ENCODE assay signal across 14 mouse cellular contexts in the genomic region with DNA sequence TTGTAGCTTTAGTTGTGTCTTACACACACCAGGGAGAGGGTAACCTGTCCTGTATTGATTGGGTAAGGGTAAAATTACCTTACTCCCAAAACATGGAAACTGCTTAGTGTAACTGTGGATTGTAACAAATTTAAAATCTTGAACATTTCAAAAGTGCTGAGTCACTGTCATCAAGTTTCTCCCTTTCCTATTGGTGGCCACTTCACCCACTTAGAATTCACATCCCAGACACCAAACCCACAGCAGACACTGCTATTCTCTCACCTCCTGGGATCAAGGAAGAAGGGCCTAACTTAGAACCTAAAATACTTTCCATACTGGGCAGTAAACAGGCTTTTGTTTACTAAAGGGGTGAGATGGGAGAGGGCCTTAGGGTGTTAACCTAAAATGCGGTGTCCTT. TPM values are rescaled to one million over a fixed set of nuclear protein-coding genes. Genes with fewer than 3 reads are reported as not detected.
A peak's percentile ranks its signal among the peaks of the same experiment; 100 is the strongest.
DNase-seq lines count a peak whose midpoint lies in the region; ATAC-seq and TF ChIP-seq lines count a peak whose summit lies in the region.
"Had no signal": no experiment of that assay in that cellular context is flagged by ENCODE, and none has a peak within 500 bp of the region (broad histone marks: within the 10 kb centered on the region; RNA-seq: fewer than 3 reads in every experiment).

No protein-coding gene starts in this region.

- TF ChIP-seq CTCF in kidney, adult 2 months (conservative IDR thresholded peaks at IDR 0.05; ENCODE audit: insufficient read depth, insufficient read length, low read depth, low read length): no peak
- TF ChIP-seq CTCF in bone marrow macrophage, adult 2 months (IDR thresholded peaks at IDR 0.05; ENCODE audit: low read depth, low read length): no peak
- TF ChIP-seq CTCF in liver, embryonic 14.5 days (IDR thresholded peaks at IDR 0.05; ENCODE audit: low read depth): no peak
- no peak for TF ChIP-seq CTCF in forebrain, postnatal 0 days (IDR thresholded peaks at IDR 0.05; ENCODE audit: low read depth)

- ATAC-seq in liver, embryonic 14.5 days (ENCODE audit: insufficient read depth): no peak
- ATAC-seq in forebrain, postnatal 0 days: no peak
- ATAC-seq: Patski had no signal

- H3K9me3 ChIP-seq in liver, embryonic 14.5 days (ENCODE audit: control insufficient read depth, low read length): no peaks in the 10 kb centered on the region
- no peaks in the 10 kb centered on the region for H3K9me3 ChIP-seq in forebrain, embryonic 10.5 days
- no peaks in the 10 kb centered on the region for H3K9me3 ChIP-seq in forebrain, postnatal 0 days (ENCODE audit: low read length)
- H3K9me3 ChIP-seq: heart, embryonic 15.5 days; hindbrain, embryonic 10.5 days had no signal

- H3K9ac ChIP-seq in liver, embryonic 14.5 days (replicated peaks): no peak overlapping the region
- no peak overlapping the region for H3K9ac ChIP-seq in forebrain, postnatal 0 days
- H3K9ac ChIP-seq: heart, embryonic 15.5 days had no signal

- H3K4me1 ChIP-seq in kidney, adult 2 months (ENCODE audit: control insufficient read depth, insufficient read depth, low read length): peaks cover 16% of the 10 kb centered on the region
- peaks cover 44% of the 10 kb centered on the region for H3K4me1 ChIP-seq in bone marrow macrophage, adult 2 months (ENCODE audit: control insufficient read depth, insufficient read depth, low read length)
- peaks cover 0 to 8% of the 10 kb centered on the region in 2 experiments; a peak in 2 of 4 replicates for H3K4me1 ChIP-seq in liver, embryonic 14.5 days (replicated peaks; ENCODE audit: control insufficient read depth in 2 of 2, insufficient read depth in 2 of 2, low read length in 1 of 2)
- H3K4me1 ChIP-seq in forebrain, embryonic 10.5 days: no peaks in the 10 kb centered on the region
- no peaks in the 10 kb centered on the region for H3K4me1 ChIP-seq in forebrain, postnatal 0 days (ENCODE audit: insufficient read depth)
- H3K4me1 ChIP-seq: hindbrain, embryonic 10.5 days had no signal

- TF ChIP-seq POLR2A in kidney, adult 2 months (IDR thresholded peaks at IDR 0.05; ENCODE audit: low read depth, low read length): no peak
- no peak for TF ChIP-seq POLR2A in bone marrow macrophage, adult 2 months (IDR thresholded peaks at IDR 0.05; ENCODE audit: borderline replicate concordance, low read depth, low read length)

- no peak overlapping the region for H3K4me2 ChIP-seq in liver, embryonic 14.5 days (ENCODE audit: low read depth)
- no peak overlapping the region for H3K4me2 ChIP-seq in forebrain, postnatal 0 days (ENCODE audit: low read depth)
- H3K4me2 ChIP-seq: heart, embryonic 15.5 days had no signal

- no peak for TF ChIP-seq EP300 in liver, embryonic 14.5 days (IDR thresholded peaks at IDR 0.05; ENCODE audit: low read depth)

- 86% methylated on average over 1 of the region's 1 CpGs for WGBS in kidney, adult 2 months
- WGBS in liver, embryonic 14.5 days (ENCODE audit: insufficient replicate concordance): 81% methylated on average over 1 of the region's 1 CpGs
- WGBS in forebrain, embryonic 10.5 days: 93% methylated on average over 1 of the region's 1 CpGs
- WGBS in forebrain, postnatal 0 days: 93% methylated on average over 1 of the region's 1 CpGs

- no peak for DNase-seq in kidney, adult 2 months
- no peak for DNase-seq in kidney, adult 9 months
- peak; percentile 59 for DNase-seq in ES-CJ7 (ENCODE audit: low read depth, low spot score)
- no peak for DNase-seq in liver, embryonic 14.5 days (ENCODE audit: low read depth in 3 of 3, low spot score in 3 of 3)
- no peak for DNase-seq in forebrain, embryonic 10.5 days (ENCODE audit: extremely low spot score, low spot score)
- no peak for DNase-seq in forebrain, postnatal 0 days
- DNase-seq in cerebellum, postnatal 25 days: no peak
- DNase-seq: cerebellum, adult 8-10 months; right cerebral cortex, postnatal 25 days had no signal

- peak overlapping the region; percentile 41; the same call in 1 of the 2 replicates for H3K27ac ChIP-seq in kidney, adult 2 months (ENCODE audit: insufficient read depth, low read depth, low read length)
- peak overlapping the region; percentile 53; the same call in 1 of the 2 replicates for H3K27ac ChIP-seq in bone marrow macrophage, adult 2 months (ENCODE audit: insufficient read depth, low read depth, low read length)
- H3K27ac ChIP-seq in liver, embryonic 14.5 days: peak overlapping the region; percentile 8; the same call in 1 of the 2 replicates
- H3K27ac ChIP-seq in forebrain, embryonic 10.5 days: no peak overlapping the region
- H3K27ac ChIP-seq in forebrain, postnatal 0 days (ENCODE audit: low read depth, low read length): no peak overlapping the region
- H3K27ac ChIP-seq: heart, embryonic 15.5 days; hindbrain, embryonic 10.5 days; stomach, postnatal 0 days had no signal

- no peaks in the 10 kb centered on the region for H3K27me3 ChIP-seq in kidney, adult 2 months (replicated peaks; ENCODE audit: control insufficient read depth, insufficient read depth, low read length)
- no peaks in the 10 kb centered on the region for H3K27me3 ChIP-seq in liver, embryonic 14.5 days (ENCODE audit: control insufficient read depth, insufficient read depth, low read length)
- no peaks in the 10 kb centered on the region for H3K27me3 ChIP-seq in forebrain, embryonic 10.5 days (ENCODE audit: poor library complexity, severe bottlenecking)
- H3K27me3 ChIP-seq in forebrain, postnatal 0 days (ENCODE audit: insufficient read depth, low read length): no peaks in the 10 kb centered on the region
- H3K27me3 ChIP-seq: heart, embryonic 15.5 days; Patski had no signal

- H3K36me3 ChIP-seq in kidney, adult 2 months (ENCODE audit: control insufficient read depth, insufficient read depth, low read length): peaks cover 9% of the 10 kb centered on the region; the same call in 1 of the 2 replicates
- peaks cover 44% of the 10 kb centered on the region for H3K36me3 ChIP-seq in liver, embryonic 14.5 days (replicated peaks; ENCODE audit: control insufficient read depth, insufficient read depth, low read depth)
- peaks cover 92% of the 10 kb centered on the region for H3K36me3 ChIP-seq in forebrain, embryonic 10.5 days (replicated peaks)
- H3K36me3 ChIP-seq in forebrain, postnatal 0 days (ENCODE audit: insufficient read depth): peaks cover 53% of the 10 kb centered on the region

- no peak overlapping the region for H3K4me3 ChIP-seq in kidney, adult 2 months (ENCODE audit: insufficient read depth, low read depth, low read length)
- no peak overlapping the region for H3K4me3 ChIP-seq in bone marrow macrophage, adult 2 months (ENCODE audit: insufficient read depth, low read length)
- no peak overlapping the region for H3K4me3 ChIP-seq in liver, embryonic 14.5 days (ENCODE audit: insufficient read depth in 1 of 2, low read depth in 2 of 2, low read length in 2 of 2)
- no peak overlapping the region for H3K4me3 ChIP-seq in forebrain, embryonic 10.5 days
- H3K4me3 ChIP-seq in forebrain, postnatal 0 days (ENCODE audit: low read depth, low read length): no peak overlapping the region
- H3K4me3 ChIP-seq: heart, embryonic 15.5 days; hindbrain, embryonic 10.5 days had no signal

RNA-seq across cellular contexts. Expression of gene Tomm20, which starts 13.4 kb away (rescaled TPM):
- polyA plus RNA-seq in kidney, adult 2 months (2012; rRNA removed): 541 and 684 TPM in 2 replicates
- 79.4 and 89.9 TPM in 2 replicates for polyA plus RNA-seq in bone marrow macrophage, adult 2 months (2012; ENCODE audit: insufficient read depth, insufficient read length, missing spikeins)
- polyA plus RNA-seq in liver, embryonic 14.5 days (2012; rRNA removed): 18.2 and 44.0 TPM in 2 replicates
- polyA plus RNA-seq in liver, embryonic 14.5 days (2014; fragmentation: Nextera tagmentation; extraction: Ambion mirVana): 137 and 143 TPM in 2 replicates
- polyA plus RNA-seq in forebrain, embryonic 10.5 days (2016; fragmentation: Nextera tagmentation; extraction: Ambion mirVana): 294 and 298 TPM in 2 replicates
- total RNA-seq in forebrain, postnatal 0 days (2014; rRNA removed): 181 and 195 TPM in 2 replicates
- 228 and 256 TPM in 2 replicates for polyA plus RNA-seq in forebrain, postnatal 0 days (2015; fragmentation: Nextera tagmentation; extraction: Ambion mirVana)

RNA-seq across cellular contexts. Expression of gene Rbm34, which starts 38.6 kb away (rescaled TPM):
- 5.5 and 5.7 TPM in 2 replicates for polyA plus RNA-seq in kidney, adult 2 months (2012; rRNA removed)
- 19.7 and 20.9 TPM in 2 replicates for polyA plus RNA-seq in bone marrow macrophage, adult 2 months (2012; ENCODE audit: insufficient read depth, insufficient read length, missing spikeins)
- polyA plus RNA-seq in liver, embryonic 14.5 days (2012; rRNA removed): 2.1 and 5.2 TPM in 2 replicates
- 9.6 and 11.2 TPM in 2 replicates for polyA plus RNA-seq in liver, embryonic 14.5 days (2014; fragmentation: Nextera tagmentation; extraction: Ambion mirVana)
- 26.1 and 26.5 TPM in 2 replicates for polyA plus RNA-seq in forebrain, embryonic 10.5 days (2016; fragmentation: Nextera tagmentation; extraction: Ambion mirVana)
- 24.7 and 26.1 TPM in 2 replicates for total RNA-seq in forebrain, postnatal 0 days (2014; rRNA removed)
- 23.2 and 31.1 TPM in 2 replicates for polyA plus RNA-seq in forebrain, postnatal 0 days (2015; fragmentation: Nextera tagmentation; extraction: Ambion mirVana)

Comparison
In these comparisons a context has a peak if more than half of its experiments do, and no peak if none do; other contexts are left out.
1. H3K27ac ChIP-seq: peak in kidney, adult 2 months (single experiment), bone marrow macrophage, adult 2 months (single experiment) and liver, embryonic 14.5 days (single experiment); none in forebrain, embryonic 10.5 days (single experiment) and forebrain, postnatal 0 days (single experiment).